Mouse (Mus musculus) ovary, postnatal 14 days (tissue): ENCODE data around the gene Arvcf.
A peak's percentile ranks its signal among the peaks of the same experiment; 100 is the strongest.

ENCODE experiments used
- DNase-seq: peaks from one replicate; pipeline ENCODE4 v3.0.0; 2022; ENCODE audit warnings: low spot score

Gene Arvcf

GRCm38 (mm10) chr16:18388583-18389435, 40.8 kb downstream of the Arvcf start:
- no peak for DNase-seq

DNA sequence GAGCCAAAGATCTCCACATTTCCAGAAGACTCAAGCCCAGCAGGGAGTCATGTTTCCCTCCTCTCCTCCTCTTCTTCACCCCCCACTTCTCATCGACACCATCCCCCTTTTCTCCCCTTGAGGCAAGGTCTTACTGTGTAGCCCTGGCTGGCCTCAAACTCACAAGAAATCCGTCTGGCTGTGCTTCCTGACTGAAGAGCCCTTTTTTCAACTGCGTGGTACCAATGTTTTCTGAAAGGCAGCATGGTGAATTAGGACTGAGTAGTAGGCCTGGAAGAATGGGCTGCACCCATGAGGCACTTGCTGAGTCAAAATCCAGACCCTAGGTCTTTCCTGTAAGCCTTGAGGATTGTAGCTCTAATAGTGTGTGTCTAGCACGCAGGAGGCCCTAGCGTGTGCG, 42.4 kb downstream of the Arvcf start:
- no peak for DNase-seq

DNA sequence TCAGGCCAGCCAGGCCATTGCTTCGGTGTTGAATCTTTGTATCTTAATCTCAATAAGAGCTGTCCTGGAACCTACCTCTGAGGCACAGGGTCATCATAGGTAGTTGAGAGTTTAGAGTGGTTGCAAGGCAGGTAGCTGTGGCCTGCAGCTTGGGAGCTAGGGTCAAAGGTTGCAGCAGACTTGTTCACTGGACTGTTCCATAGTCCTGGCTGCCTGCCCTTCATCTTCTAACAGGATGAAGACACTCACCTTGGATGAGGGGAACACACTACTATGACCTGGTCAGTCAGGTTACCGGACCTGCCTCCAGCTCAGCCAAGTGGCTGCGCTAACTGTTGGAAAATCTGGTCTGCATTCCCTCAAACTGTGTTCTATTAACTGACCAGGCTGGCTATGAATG, 43.1 kb downstream of the Arvcf start:
- DNase-seq, result no peak

GRCm38 (mm10) chr16:18391728-18392127, 43.7 kb downstream of the Arvcf start:
- no peak for DNase-seq

- peak; percentile 80 for DNase-seq
Observed at GRCm38 (mm10) chr16:18392469-18393426, 44.8 kb downstream of the Arvcf start.

DNA sequence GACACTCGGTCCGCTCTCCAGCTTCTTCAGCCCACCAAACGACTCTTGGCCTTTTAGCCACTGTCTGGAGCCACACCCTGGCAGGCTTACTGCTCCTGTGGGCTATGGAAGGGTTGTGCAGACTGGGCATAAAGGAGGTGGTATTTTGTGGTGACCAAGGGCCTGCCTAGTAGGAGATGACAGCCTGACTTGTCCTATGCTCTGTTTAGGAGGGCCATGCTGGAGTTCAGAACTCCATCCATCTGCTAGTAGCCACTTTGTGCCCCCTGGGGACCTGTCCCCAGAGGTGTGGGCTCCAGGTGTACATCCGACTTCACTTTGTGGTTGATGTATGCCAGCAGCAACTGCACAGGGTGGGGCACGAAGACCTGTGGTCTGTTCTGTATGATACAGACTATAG, 45.6 kb downstream of the Arvcf start:
- no peak for DNase-seq

- DNase-seq, result no peak
Observed at GRCm38 (mm10) chr16:18394056-18394455, 46.1 kb downstream of the Arvcf start.

GRCm38 (mm10) chr16:18394777-18395619, 47.0 kb downstream of the Arvcf start:
- DNase-seq, result no peak

DNA sequence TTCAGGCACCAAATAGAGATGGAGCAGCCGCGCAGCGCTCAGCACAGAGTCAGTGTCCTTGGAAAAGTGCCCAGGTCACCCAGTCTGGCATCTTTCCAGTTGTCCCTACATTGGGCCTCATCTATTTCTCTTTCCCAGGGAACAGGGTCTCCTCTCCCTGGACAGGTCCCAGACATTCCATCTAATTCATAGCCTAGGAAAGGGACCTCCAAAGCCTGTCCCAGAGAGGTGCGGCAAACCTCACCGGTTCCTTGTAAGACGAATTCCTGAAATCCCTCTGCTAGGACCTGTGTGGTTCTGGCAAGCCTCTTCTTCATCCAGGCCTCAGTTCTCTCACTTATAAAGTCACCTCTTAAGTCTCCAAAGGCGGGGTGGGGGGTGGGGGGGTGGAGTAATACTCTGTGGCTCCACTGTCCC, 47.6 kb downstream of the Arvcf start:
- no peak for DNase-seq

GRCm38 (mm10) chr16:18396201-18396600, 48.2 kb downstream of the Arvcf start:
- no peak for DNase-seq

GRCm38 (mm10) chr16:18396791-18397621, 49.0 kb downstream of the Arvcf start:
- DNase-seq, result no peak

- DNase-seq, result no peak
Observed at GRCm38 (mm10) chr16:18400028-18400427, 52.0 kb downstream of the Arvcf start.

DNA sequence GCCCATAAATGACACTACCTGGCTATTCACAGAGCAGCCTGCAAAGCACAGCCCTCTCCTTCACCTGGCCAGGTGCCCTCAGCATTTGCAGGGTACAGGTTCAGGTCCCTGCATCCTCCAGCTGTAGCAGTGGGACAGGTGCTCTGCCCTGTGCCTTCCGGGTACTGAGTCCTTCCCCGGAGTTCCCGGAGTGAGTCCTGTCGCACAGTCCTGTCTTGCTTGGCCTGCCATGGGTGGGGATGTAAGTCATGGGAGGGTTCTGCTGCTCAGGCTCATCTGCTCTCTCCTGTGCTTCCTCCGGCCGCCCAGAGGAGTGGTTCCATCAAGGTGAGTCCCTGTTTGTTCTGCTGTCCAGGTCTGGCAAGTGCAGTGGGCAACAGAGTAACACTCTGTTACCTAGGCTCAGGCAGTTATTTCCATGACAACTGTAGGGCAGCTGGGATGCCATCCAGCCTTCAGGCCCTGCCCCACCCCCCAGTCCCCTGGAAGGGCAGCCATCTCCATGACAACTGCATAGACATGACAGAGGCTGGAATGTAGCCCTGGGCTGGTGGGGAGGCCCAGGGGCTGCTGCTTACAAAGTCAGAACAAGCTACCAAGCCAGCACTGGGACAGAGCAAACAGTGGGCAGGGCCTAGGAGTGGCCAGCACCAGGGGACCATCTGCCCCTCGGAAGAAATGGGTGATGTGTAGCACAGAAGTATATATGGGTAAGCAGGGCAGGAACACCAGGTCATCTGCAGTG, 52.7 kb downstream of the Arvcf start:
- no peak for DNase-seq

DNA sequence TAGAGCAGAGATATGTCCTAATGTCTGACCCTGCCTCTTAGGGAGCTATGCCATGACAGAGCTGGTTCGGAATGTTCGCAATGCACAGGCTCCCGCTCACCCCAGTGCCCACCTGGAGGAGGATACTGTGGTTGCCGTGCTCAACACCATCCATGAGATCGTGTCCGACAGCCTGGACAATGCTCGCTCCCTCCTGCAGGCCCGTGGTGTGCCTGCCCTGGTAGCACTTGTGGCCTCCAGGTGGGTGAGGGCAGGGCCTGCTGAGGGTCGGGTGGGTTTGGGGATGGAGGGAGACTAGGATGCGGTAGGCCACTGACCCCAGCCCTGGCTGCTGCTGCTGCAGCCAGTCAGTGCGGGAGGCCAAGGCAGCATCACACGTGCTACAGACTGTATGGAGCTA, 55.3 kb downstream of the Arvcf start:
- no peak for DNase-seq

- no peak for DNase-seq
Observed at GRCm38 (mm10) chr16:18405091-18405854, 57.3 kb downstream of the Arvcf start.

DNA sequence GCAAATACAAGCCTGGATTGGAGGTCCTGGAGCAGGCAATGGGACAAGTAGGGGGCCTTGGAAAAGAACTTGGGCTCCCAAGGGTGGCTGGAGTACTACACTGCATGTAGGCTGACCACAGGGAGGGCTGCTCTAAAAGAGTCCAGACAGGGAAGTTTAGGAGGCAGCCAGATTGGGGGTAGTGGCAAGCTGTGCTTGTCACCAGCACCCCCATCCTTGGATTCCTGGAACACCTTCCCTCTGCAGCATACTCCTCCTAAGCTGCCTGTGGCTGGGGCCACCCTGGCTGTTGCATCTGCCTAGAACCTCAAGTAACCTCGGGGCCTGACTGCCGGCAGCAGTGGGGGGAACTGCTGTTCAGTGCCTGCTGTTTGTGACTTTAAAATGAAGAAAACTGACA, 57.9 kb downstream of the Arvcf start:
- DNase-seq, result no peak

DNA sequence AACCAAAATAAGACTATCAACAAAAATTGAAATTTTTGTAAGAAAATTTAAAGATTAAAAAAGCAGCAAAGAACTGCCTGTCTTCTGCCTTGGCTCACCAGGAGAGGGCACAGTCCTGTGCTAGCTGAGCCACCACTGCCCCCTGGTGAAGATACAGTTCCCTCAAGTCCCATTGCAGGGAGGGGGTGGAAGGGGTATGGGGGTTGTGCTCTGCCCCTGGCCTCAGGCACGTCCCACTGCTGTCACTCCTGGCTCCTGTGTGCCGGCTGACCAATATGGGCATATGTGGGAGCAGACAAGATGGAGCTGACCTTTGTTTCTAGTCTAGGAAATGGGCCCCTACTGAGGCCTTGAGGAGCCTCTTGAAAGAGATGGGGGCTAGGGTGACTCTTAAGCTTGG, 58.3 kb downstream of the Arvcf start:
- peak; percentile 50 for DNase-seq

GRCm38 (mm10) chr16:18407912-18408311, 59.9 kb downstream of the Arvcf start:
- DNase-seq, result no peak

- no peak for DNase-seq
Observed at GRCm38 (mm10) chr16:18409776-18410175, 61.8 kb downstream of the Arvcf start.

DNA sequence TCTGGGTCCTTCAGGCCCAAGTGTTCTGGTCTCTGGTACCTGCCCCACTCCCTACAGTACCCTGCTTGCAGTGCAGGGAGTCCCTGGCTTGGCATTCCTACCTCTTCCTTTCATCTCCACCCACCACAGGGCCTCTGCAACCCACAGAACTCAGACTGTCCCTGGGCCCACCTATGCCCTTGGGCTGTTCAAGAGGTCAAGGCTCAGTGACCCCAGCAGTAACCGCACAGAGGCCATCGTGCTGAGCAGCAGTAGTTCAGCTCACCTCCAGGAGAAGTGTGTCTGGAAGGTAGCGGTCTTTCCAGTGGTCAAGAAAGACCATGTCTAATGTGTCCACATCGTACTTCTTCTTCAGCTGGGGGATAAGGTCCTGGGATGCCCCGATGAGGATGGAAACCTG, 62.4 kb downstream of the Arvcf start:
- no peak for DNase-seq
